Mouse (Mus musculus) adipocyte (in vitro differentiated cells): ENCODE measurements around the gene Nxt2.
"Not testable (repeated sequence)": the region's sequence is repeated elsewhere in the genome, so short reads cannot be mapped to it uniquely, and the experiment has no call there.

Experiments
- DNase-seq: peaks from one replicate; pipeline ENCODE4 v3.0.0-alpha.2; 2016; ENCODE audit warnings: low spot score

Nxt2 gene

GRCm38 (mm10) chrX:142226542-142226941 lies at the start of gene Nxt2:
Nxt2 (plus strand) TSS chrX:142226770.
- DNase-seq: no peak

GRCm38 (mm10) chrX:142176981-142177380 lies 49.6 kb upstream of the Nxt2 start:
- DNase-seq: no peak

GRCm38 (mm10) chrX:142182026-142182425 lies 44.5 kb upstream of the Nxt2 start:
- no peak for DNase-seq

- peak; percentile 37 for DNase-seq
Measured at GRCm38 (mm10) chrX:142189023-142189703, 37.4 kb upstream of the Nxt2 start.

- DNase-seq: no peak
Measured at GRCm38 (mm10) chrX:142190355-142190754, 36.2 kb upstream of the Nxt2 start.

GRCm38 (mm10) chrX:142194420-142194819 lies 32.1 kb upstream of the Nxt2 start:
- DNase-seq: no peak

- DNase-seq: no peak
Measured at GRCm38 (mm10) chrX:142195551-142195950, 31.0 kb upstream of the Nxt2 start.

- DNase-seq: no peak
Measured at GRCm38 (mm10) chrX:142196831-142197230, 29.7 kb upstream of the Nxt2 start, which contains the start of gene Gucy2f. Gucy2f (minus strand) TSS chrX:142196931.

- DNase-seq: peak; percentile 67
Measured at GRCm38 (mm10) chrX:142200295-142200694, 26.3 kb upstream of the Nxt2 start.

GRCm38 (mm10) chrX:142227398-142228054 lies 956 bp downstream of the Nxt2 start:
- no peak for DNase-seq

GRCm38 (mm10) chrX:142228055-142228768 lies 1.6 kb downstream of the Nxt2 start:
- peak; percentile 85 for DNase-seq

GRCm38 (mm10) chrX:142228769-142229158 lies 2.2 kb downstream of the Nxt2 start:
- no peak for DNase-seq

- not testable (repeated sequence) for DNase-seq
Measured at GRCm38 (mm10) chrX:142236146-142236545, 9.6 kb downstream of the Nxt2 start.

- no peak for DNase-seq
Measured at GRCm38 (mm10) chrX:142237101-142237500, 10.5 kb downstream of the Nxt2 start.

GRCm38 (mm10) chrX:142245682-142246327 lies 19.2 kb downstream of the Nxt2 start:
- no peak for DNase-seq

- no peak for DNase-seq
Measured at GRCm38 (mm10) chrX:142250008-142250736, 23.6 kb downstream of the Nxt2 start.

- DNase-seq: no peak
Measured at GRCm38 (mm10) chrX:142276031-142276430, 49.5 kb downstream of the Nxt2 start.

- DNase-seq: no peak
Measured at GRCm38 (mm10) chrX:142276573-142276972, 50.0 kb downstream of the Nxt2 start.

- DNase-seq: no peak
Measured at GRCm38 (mm10) chrX:142285905-142286304, 59.3 kb downstream of the Nxt2 start.
